Mouse (Mus musculus): ENCODE measurements around the gene Sf3a1. TPM values are rescaled to one million over a fixed set of nuclear protein-coding genes. Genes with fewer than 3 reads are reported as not detected.
"Not testable (repeated sequence)": the region's sequence is repeated elsewhere in the genome, so short reads cannot be mapped to it uniquely, and the experiment has no call there.

Sf3a1 gene
- polyA plus RNA-seq, 1 experiment from 2014 or later: 45.2 TPM

DNA sequence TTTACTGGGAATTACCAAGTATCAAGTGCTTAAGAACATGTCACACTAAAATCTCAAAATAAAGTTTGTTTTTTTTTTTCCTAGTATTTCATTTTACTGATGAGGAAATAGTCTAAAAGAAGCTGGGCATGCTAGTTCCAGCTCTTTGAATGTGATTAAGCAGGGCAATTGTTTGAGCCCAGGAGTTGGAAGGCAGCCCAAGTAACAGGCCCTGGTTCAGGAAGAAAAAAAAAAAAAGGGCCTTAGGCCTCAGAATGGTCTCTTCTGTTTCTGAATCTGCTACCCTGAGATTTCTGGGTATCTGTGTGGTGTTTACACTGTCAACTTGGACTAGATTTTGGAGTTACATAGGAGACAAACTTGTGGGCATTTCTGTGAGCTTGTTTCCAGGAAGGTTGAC, 23.4 kb downstream of the Sf3a1 start:
- POLR2A ChIA-PET: interaction anchor here (0.8 to 1.3 kb wide), 3 partner anchors 9 to 35 kb away, joined by 4 to 5 read pairs (median 5); no protein-coding TSS in a partner anchor
- ATAC-seq: no peak
- no peak for DNase-seq (ENCODE audit: low read depth, low spot score)
- in situ Hi-C loops (cut with MboI; ENCODE audit: low pct_unique_long_range_greater_than_20kb): no loop called here
- CTCF ChIA-PET: interaction anchor here (1.0 to 2.2 kb wide), 11 partner anchors 10 to 49 kb away, joined by 3 to 11 read pairs (median 4); partner anchors contain the start of gene Castor1
- no peak for TF ChIP-seq CTCF (IDR thresholded peaks at IDR 0.05)
- no peaks in the 10 kb centered on the region for H3K27me3 ChIP-seq

DNA sequence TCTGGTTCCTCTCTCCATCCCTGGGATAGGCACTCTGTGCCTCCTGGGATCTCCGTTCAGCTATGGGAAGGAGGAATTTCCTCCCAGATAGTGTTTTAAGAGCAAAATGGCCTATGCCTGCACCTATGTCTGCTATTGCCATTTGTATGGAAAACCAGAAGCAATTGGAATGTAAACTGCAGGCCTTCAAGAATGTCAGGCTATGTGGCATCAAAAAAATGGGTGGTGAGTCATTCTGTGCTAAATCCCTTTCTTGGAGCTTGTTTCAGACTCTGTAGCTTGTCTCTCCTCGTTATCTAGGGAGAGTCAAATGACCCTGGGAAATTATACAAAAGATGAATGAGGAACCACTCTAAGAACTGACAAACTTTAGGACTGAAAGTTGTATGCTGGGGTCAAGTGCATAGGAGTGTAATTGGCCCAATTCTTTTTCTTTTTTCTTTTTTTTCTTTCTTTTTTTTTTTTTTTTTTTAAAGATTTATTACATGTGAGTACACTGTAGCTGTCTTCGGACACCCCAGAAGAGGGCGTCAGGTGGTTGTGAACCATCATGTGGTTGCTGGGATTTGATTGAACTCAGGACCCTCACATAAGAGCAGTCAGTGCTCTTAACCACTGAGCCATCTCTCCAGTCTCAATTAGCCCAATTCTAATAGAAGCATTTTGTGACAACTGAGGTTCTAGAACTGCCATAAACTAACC, 24.3 kb downstream of the Sf3a1 start:
- no peak for DNase-seq (ENCODE audit: low read depth, low spot score)
- ChIA-PET CTCF (interaction anchor here (0.6 to 2.2 kb wide), 15 partner anchors 9 to 50 kb away, joined by 3 to 11 read pairs (median 4); partner anchors contain the start of gene Castor1), POLR2A (interaction anchor here (1.0 kb wide), 1 partner anchor 35 kb away, joined by 5 read pairs; no protein-coding TSS in a partner anchor)
- peak; percentile 51 for ATAC-seq
- TF ChIP-seq CTCF (IDR thresholded peaks at IDR 0.05): no peak
- in situ Hi-C loops (cut with MboI; ENCODE audit: low pct_unique_long_range_greater_than_20kb): no loop called here
- no peaks in the 10 kb centered on the region for H3K27me3 ChIP-seq

DNA sequence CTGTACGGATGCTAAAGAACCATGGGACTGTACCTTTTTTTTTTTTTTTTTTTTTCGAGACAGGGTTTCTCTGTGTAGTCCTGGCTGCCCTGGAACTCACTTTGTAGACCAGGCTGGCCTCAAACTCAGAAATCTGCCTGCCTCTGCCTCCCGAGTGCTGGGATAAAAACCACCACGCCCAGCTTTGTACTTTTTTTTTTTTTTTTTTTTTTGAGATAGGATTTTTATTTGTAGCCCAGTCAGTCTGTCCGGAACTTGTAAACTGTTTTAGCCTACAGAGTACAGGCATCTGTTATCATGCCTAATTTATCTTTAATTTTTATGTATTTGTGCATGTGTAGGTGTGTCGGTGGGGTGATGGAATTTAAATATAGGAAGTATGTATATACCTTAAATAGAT, 25.3 kb downstream of the Sf3a1 start:
- POLR2A ChIA-PET: interaction anchor here (0.6 to 1.0 kb wide), 3 partner anchors 28 to 234 kb away, joined by 3 read pairs; no protein-coding TSS in a partner anchor
- CTCF ChIA-PET: interaction anchor here (1.6 to 2.1 kb wide), 2 partner anchors 21 to 34 kb away, joined by 6 to 9 read pairs; no protein-coding TSS in a partner anchor
- DNase-seq (ENCODE audit: low read depth, low spot score); H3K27me3 ChIP-seq; ATAC-seq; in situ Hi-C loops (cut with MboI; ENCODE audit: low pct_unique_long_range_greater_than_20kb): not testable (repeated sequence)

DNA sequence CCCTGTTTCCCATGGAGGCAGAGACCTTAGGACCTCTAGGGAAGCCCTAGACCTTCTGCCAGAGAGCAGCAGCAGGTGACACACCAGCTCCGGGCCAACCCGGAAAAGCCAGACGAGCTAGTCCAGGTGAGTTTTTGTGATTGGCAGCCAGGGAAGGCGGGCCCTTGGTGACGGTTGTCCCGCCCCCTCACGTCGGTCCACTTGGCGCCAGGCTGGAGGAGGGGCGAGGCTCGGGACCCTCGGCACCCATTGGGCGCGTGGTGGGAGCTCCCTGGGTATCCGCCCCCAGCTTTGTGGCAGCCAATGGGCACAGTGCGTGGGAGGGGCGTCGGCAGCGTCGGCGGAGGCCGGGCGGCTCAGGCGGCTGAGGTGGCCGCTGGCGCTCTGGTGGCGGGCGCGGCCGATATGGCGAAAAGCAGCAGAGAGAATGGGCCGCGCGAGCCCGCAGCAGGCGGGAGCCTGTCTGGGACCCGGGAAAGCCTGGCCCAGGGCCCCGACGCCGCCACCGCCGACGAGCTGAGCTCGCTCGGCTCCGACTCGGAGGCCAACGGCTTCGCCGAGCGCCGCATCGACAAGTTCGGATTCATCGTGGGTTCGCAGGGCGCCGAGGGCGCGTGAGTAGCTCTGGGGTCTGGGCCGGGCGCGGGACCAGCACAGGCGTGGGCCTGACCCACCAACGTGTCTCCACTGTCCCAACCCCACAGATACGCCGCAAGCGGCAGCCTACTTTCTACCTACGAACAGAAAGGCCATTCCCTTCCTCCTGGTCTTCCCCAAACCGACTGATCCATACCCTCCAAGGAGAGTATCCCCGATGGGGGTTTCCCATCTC, 26.6 kb downstream of the Sf3a1 start, which contains the start of gene Tbc1d10a:
TSS of gene Tbc1d10a (plus strand) at position 304 of the 832 bp plus-strand sequence.
- POLR2A ChIA-PET: interaction anchor here (0.9 to 2.0 kb wide), 6 partner anchors 10 to 100 kb away, joined by 3 to 6 read pairs (median 4); no protein-coding TSS in a partner anchor
- in situ Hi-C loops (cut with MboI; ENCODE audit: low pct_unique_long_range_greater_than_20kb): no loop called here
- H3K27me3 ChIP-seq: no peaks in the 10 kb centered on the region
- CTCF ChIA-PET: interaction anchor here (0.9 to 2.1 kb wide), 8 partner anchors 9 to 72 kb away, joined by 3 to 9 read pairs (median 4); no protein-coding TSS in a partner anchor
- no peak for TF ChIP-seq CTCF (IDR thresholded peaks at IDR 0.05)
- ATAC-seq: peak; percentile 85
- DNase-seq (ENCODE audit: low read depth, low spot score): peak; percentile 83

DNA sequence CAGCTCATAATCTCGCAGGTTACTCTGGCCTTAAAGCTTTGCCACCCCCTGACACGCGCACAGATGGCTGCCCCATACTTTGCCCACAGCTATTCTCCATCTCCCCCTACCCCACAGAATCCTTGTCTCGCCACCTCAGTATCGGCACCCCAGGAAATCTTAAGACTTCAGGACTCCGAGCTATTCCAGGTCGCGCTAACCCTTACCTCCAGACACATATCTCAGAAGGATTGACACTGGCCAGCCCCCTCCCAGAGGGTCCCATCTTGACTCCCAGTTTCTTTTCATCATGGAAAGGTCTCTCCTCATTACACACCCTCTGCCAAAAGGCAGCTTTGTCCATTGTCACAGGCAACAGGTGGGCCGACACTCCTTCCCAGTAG, 27.2 kb downstream of the Sf3a1 start:
- ChIA-PET POLR2A (interaction anchor here (0.9 to 2.0 kb wide), 4 partner anchors 9 to 32 kb away, joined by 4 to 6 read pairs (median 4); no protein-coding TSS in a partner anchor), CTCF (interaction anchor here (0.9 to 2.1 kb wide), 8 partner anchors 8 to 72 kb away, joined by 3 to 9 read pairs (median 4); no protein-coding TSS in a partner anchor)
- ATAC-seq (no peak), DNase-seq (ENCODE audit: low read depth, low spot score) (no peak)
- no peaks in the 10 kb centered on the region for H3K27me3 ChIP-seq
- TF ChIP-seq CTCF (IDR thresholded peaks at IDR 0.05): no peak
- in situ Hi-C loops (cut with MboI; ENCODE audit: low pct_unique_long_range_greater_than_20kb): no loop called here

DNA sequence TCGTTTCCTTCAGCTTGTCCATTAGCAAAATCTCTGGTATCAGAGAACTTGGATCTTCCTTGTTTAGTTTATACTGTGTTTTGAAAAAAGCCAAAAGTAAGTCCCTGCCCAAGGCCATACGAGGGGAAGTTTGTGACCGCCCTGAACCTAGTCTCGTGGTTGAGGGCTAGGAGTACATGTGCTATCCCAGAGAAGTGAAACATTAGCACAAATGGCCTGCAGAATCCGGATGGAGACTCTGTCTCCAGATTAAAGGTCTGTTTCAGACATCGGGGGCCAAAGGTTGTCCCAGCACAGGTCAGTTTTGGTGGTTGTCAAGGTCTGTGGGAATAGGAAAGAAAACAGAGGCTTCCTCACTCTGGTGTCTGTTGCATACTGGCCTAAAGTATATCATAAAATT, 29.0 kb downstream of the Sf3a1 start:
- POLR2A ChIA-PET: interaction anchor here (1.4 kb wide), 1 partner anchor 13 kb away, joined by 6 read pairs; no protein-coding TSS in a partner anchor
- ATAC-seq: no peak
- H3K27me3 ChIP-seq: no peaks in the 10 kb centered on the region
- CTCF ChIA-PET: no interaction called here
- DNase-seq (ENCODE audit: low read depth, low spot score): no peak
- no peak for TF ChIP-seq CTCF (IDR thresholded peaks at IDR 0.05)
- in situ Hi-C loops (cut with MboI; ENCODE audit: low pct_unique_long_range_greater_than_20kb): no loop called here

DNA sequence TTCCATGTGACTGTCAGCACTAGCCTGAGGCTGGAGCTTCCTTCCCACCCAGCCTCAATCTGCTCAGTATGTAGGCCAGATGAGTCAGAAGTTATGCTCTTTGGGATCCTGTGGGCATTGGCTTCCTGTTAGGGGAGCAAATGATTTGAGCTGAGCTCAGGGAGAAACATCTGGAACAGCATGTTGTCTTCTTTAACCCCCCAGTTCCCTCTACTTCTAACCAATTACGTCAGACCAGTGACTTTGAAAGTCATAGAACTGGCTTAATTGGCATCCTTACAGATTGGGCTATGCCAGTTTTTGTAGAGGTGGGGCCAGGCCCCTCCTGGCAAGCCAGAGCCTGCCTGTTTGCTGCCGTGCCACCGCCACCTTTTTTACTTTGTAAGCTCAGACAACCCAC, 30.5 kb downstream of the Sf3a1 start:
- DNase-seq (ENCODE audit: low read depth, low spot score) (no peak), ATAC-seq (peak; percentile 32)
- ChIA-PET CTCF (interaction anchor here (0.9 to 1.9 kb wide), 5 partner anchors 10 to 29 kb away, joined by 3 to 5 read pairs (median 4); no protein-coding TSS in a partner anchor), POLR2A (interaction anchor here (1.0 to 1.6 kb wide), 3 partner anchors 10 to 26 kb away, joined by 4 to 5 read pairs (median 4); no protein-coding TSS in a partner anchor)
- no peaks in the 10 kb centered on the region for H3K27me3 ChIP-seq
- in situ Hi-C loops (cut with MboI; ENCODE audit: low pct_unique_long_range_greater_than_20kb): no loop called here
- TF ChIP-seq CTCF (IDR thresholded peaks at IDR 0.05): no peak

DNA sequence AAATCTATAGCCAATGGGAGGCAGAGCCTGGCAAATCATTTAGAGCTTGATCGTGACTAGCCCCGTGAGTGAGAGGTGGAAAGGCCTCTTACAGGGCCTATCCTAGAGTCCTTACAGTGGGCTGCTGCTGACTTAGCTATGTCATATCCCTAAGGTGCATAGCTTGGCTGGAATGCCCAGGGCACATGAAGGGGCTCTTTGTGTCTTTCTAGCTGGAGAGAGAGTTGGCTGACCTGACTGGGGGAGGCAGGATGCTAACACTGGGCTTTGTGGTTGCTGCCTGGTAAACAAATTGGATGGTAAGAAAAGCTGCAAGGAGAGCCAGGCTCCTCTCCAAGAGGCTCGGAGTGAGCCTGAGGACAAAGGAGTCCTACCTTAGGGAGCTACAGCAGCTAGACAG, 32.6 kb downstream of the Sf3a1 start:
- ChIA-PET POLR2A (interaction anchor here (0.6 to 1.9 kb wide), 3 partner anchors 12 to 58 kb away, joined by 3 to 4 read pairs (median 4); no protein-coding TSS in a partner anchor), CTCF (interaction anchor here (1.4 to 2.3 kb wide), 2 partner anchors 9 to 18 kb away, joined by 6 to 11 read pairs; no protein-coding TSS in a partner anchor)
- DNase-seq (ENCODE audit: low read depth, low spot score) (no peak), ATAC-seq (no peak)
- H3K27me3 ChIP-seq: no peaks in the 10 kb centered on the region
- in situ Hi-C loops (cut with MboI; ENCODE audit: low pct_unique_long_range_greater_than_20kb): no loop called here
- TF ChIP-seq CTCF (IDR thresholded peaks at IDR 0.05): no peak

DNA sequence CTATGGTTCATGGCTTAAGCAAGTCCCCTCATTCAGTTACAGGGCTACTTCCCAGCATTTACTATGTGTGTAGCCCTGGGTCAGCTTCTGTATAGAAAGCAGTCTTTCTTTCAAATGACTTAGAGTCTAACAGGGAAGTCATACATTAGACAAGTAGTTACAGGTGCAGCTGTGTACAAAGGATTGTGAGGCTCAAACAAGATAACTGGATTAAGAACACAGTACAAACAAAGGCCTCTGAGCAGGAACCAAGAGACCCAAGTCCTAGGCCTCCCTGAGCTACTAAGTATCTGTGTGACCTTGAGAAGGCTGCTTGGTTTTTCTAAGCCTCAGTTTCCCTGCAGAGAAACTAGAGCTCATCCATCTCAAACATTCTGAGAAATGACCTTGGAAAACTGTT, 33.3 kb downstream of the Sf3a1 start:
- no peak for TF ChIP-seq CTCF (IDR thresholded peaks at IDR 0.05)
- ChIA-PET CTCF (interaction anchor here (1.4 to 2.3 kb wide), 3 partner anchors 9 to 26 kb away, joined by 5 to 11 read pairs (median 6); no protein-coding TSS in a partner anchor), POLR2A (interaction anchor here (0.6 to 1.9 kb wide), 3 partner anchors 11 to 74 kb away, joined by 3 to 4 read pairs (median 3); no protein-coding TSS in a partner anchor)
- DNase-seq (ENCODE audit: low read depth, low spot score): no peak
- in situ Hi-C loops (cut with MboI; ENCODE audit: low pct_unique_long_range_greater_than_20kb): no loop called here
- no peaks in the 10 kb centered on the region for H3K27me3 ChIP-seq
- ATAC-seq: no peak
